Mouse (Mus musculus): ENCODE measurements around the gene Gkn2. TPM values are rescaled to one million over a fixed set of nuclear protein-coding genes. Genes with fewer than 3 reads are reported as not detected.

The Gkn2 gene
- polyA plus RNA-seq, 1 experiment from 2014 or later = not detected

DNA sequence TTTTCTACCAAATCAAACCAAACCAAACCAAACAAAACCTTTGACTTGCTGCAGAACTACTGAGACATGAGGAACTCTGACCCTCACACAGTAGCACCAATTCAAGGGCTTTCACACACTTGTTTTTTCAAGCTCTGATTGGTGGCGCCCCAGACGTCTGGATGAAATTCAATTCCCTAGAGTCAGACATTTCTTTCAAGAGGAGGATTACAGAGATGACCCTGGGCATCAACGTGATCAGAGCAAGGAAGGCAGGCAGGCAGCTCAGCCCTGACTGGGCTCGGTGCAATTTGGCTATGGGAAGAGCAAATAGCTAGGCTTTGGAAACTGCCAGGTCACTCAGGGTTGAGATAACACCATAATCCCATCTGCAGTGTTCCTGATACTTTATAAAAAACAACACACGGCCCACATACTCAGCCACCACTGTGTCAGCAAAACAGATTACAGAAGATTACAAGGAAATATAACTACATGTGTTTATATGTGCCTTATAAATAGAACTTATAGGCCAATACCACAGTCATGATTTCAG, 16.4 kb downstream of the Gkn2 start:
- no peak for ATAC-seq (replicated peaks; ENCODE audit: insufficient number of reproducible peaks, low FRiP score, low TSS enrichment)
- Histone ChIP-seq H3K36me3 (ENCODE audit: control insufficient read depth, insufficient read depth, low read length) (no peaks in the 10 kb centered on the region), H3K9me3 (replicated peaks; ENCODE audit: control insufficient read depth, low read length) (no peaks in the 10 kb centered on the region), H3K9ac (ENCODE audit: low read depth, low read length) (no peak overlapping the region), H3K27me3 (ENCODE audit: control insufficient read depth, insufficient read depth, low read length) (peaks cover 33% of the 10 kb centered on the region), H3K4me3 (ENCODE audit: low read depth, low read length) (no peak overlapping the region), H3K4me1 (ENCODE audit: control insufficient read depth, insufficient read depth, low read length) (0 out of 2 replicates have a peak, but pooled peaks cover 3% of the 10 kb centered on the region), H3K27ac (ENCODE audit: low read depth, low read length) (no peak overlapping the region), H3K4me2 (no peak overlapping the region)
- WGBS (ENCODE audit: insufficient replicate concordance) = 23% methylated on average over 5 of the region's 5 CpGs

DNA sequence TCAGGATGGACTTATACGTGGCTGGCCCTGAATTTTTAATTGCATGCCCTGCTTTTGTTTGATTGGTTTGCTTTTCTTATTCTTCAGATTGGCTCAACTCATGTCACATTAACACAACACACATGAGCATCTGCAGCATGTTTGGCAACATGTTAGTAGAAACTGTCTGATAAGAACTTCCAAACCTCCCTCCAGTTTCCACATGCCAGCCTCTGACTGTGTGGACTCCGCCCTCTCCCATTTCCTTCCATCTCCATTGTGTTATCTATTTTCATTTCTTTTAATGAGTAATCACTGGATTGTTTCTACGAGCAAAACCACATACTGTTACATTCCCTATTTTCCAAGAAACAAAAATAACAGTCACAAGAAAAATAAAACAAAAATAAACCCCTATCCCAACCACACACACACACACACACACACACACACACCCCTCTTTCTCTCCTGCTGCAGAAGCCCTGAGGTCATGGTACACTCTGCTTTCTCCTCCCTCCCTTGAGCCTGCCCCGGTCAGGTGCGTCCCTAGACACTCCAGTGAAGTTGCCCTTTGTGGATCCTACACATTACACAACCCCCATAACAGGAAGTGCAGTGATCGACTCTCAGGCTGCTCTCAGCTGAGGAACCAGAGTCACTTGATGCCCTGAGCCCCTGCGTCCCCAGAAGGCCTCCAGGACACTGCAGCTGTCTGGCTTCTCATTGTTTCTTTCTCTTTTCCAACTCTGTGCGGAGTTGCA, 20.5 kb downstream of the Gkn2 start:
- WGBS (ENCODE audit: insufficient replicate concordance) = 63% methylated on average over 8 of the region's 8 CpGs

DNA sequence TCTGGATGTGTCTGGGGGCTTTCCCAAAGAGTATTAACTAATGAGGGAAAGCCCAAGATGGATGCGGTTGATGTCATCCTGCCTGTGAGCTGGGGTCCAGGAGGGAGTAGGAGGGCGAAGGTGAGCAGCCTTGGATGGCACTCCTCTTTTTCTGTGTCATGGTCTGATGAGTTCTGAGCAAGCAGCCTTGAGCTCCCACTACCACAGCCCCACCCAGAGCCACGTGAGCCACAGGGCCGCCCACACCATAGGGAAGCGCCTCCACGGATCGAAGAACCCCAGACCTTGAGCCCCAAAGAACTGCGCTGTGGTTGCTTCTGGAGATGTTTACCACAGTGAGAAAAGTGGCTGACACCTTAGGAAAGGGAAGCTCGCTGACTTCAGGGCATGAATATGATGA, 21.6 kb downstream of the Gkn2 start:
- peaks cover 16% of the 10 kb centered on the region for H3K27me3 ChIP-seq (ENCODE audit: control insufficient read depth, insufficient read depth, low read length)
- ATAC-seq (replicated peaks; ENCODE audit: insufficient number of reproducible peaks, low FRiP score, low TSS enrichment) = no peak
- H3K27ac ChIP-seq (ENCODE audit: low read depth, low read length) = no peak overlapping the region
- H3K36me3 ChIP-seq (ENCODE audit: control insufficient read depth, insufficient read depth, low read length) = no peaks in the 10 kb centered on the region
- no peak overlapping the region for H3K9ac ChIP-seq (ENCODE audit: low read depth, low read length)
- no peak overlapping the region for H3K4me3 ChIP-seq (ENCODE audit: low read depth, low read length)
- no peaks in the 10 kb centered on the region for H3K9me3 ChIP-seq (replicated peaks; ENCODE audit: control insufficient read depth, low read length)
- H3K4me2 ChIP-seq = peak overlapping the region; percentile 29; the same call in 1 of the 2 replicates
- 75% methylated on average over 9 of the region's 9 CpGs for WGBS (ENCODE audit: insufficient replicate concordance)
- peaks cover 8% of the 10 kb centered on the region for H3K4me1 ChIP-seq (ENCODE audit: control insufficient read depth, insufficient read depth, low read length)

More for the DNA sequence above, 20.5 kb downstream of the Gkn2 start:
- H3K4me1 ChIP-seq (ENCODE audit: control insufficient read depth, insufficient read depth, low read length) = peaks cover 6% of the 10 kb centered on the region
- H3K9me3 ChIP-seq (replicated peaks; ENCODE audit: control insufficient read depth, low read length) = no peaks in the 10 kb centered on the region
- no peaks in the 10 kb centered on the region for H3K36me3 ChIP-seq (ENCODE audit: control insufficient read depth, insufficient read depth, low read length)
- no peak overlapping the region for H3K9ac ChIP-seq (ENCODE audit: low read depth, low read length)
- ATAC-seq (replicated peaks; ENCODE audit: insufficient number of reproducible peaks, low FRiP score, low TSS enrichment) = no peak
- peaks cover 16% of the 10 kb centered on the region for H3K27me3 ChIP-seq (ENCODE audit: control insufficient read depth, insufficient read depth, low read length)
- no peak overlapping the region for H3K27ac ChIP-seq (ENCODE audit: low read depth, low read length)
- no peak overlapping the region for H3K4me3 ChIP-seq (ENCODE audit: low read depth, low read length)
- no peak overlapping the region for H3K4me2 ChIP-seq

DNA sequence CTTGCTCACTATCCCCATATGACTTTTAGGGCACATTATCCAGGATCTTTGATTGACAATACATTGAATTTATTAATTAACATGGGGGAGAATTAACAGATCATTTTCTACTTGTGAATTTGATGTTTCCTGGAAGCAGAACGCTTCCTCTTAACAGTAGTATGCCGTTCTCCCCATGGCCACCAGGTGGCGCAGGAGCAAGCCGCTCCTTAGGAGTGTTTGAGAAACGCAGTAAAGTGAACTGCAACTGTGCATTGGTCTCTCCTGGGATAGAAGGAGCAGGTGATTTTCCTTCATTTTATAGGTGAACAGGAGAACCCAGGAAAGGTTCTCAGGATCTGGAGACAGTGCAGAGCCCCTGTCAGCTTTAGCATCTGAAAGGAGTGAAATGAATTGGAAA, 26.0 kb downstream of the Gkn2 start:
- Histone ChIP-seq H3K4me3 (ENCODE audit: low read depth, low read length) (no peak overlapping the region), H3K9ac (ENCODE audit: low read depth, low read length) (no peak overlapping the region), H3K27ac (ENCODE audit: low read depth, low read length) (no peak overlapping the region), H3K4me1 (ENCODE audit: control insufficient read depth, insufficient read depth, low read length) (peaks cover 29% of the 10 kb centered on the region), H3K4me2 (no peak overlapping the region), H3K9me3 (replicated peaks; ENCODE audit: control insufficient read depth, low read length) (no peaks in the 10 kb centered on the region), H3K27me3 (ENCODE audit: control insufficient read depth, insufficient read depth, low read length) (peaks cover 5% of the 10 kb centered on the region; the same call in 1 of the 2 replicates), H3K36me3 (ENCODE audit: control insufficient read depth, insufficient read depth, low read length) (no peaks in the 10 kb centered on the region)
- WGBS (ENCODE audit: insufficient replicate concordance) = 3% methylated on average over 5 of the region's 5 CpGs
- ATAC-seq (replicated peaks; ENCODE audit: insufficient number of reproducible peaks, low FRiP score, low TSS enrichment) = no peak

DNA sequence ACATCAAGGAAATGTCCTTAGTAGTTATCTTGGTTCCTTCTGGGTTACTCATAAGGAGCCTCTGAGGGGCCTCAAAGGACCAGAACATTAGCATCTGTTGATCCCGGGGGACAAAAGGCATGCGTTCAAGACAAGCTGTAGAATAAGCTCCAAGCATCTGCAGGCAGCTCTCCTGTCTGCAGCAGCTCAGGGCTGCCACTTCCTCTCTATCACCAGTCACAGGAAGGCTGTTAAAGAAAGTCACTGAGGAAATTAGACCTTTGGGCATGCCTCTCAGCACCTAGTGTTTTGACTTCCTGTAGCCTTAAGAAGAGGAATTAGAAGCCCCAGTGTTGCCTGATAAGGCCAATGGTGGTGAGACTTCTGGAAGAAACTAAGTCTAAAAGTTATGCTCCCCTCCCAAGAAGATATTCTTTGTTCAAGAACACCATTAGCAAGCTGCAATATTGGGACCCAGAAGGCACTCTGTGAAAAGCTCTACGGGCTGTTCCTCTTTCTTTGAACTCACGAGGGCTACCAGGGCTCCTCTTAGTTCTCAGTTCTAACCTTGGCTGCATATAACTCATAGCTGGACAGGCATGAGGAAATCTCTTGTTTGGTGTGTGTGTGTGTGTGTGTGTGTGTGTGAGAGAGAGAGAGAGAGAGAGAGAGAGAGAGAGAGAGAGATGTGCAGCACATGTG, 26.9 kb downstream of the Gkn2 start:
- no peak for ATAC-seq (replicated peaks; ENCODE audit: insufficient number of reproducible peaks, low FRiP score, low TSS enrichment)
- Histone ChIP-seq H3K27ac (ENCODE audit: low read depth, low read length) (no peak overlapping the region), H3K9ac (ENCODE audit: low read depth, low read length) (no peak overlapping the region), H3K36me3 (ENCODE audit: control insufficient read depth, insufficient read depth, low read length) (no peaks in the 10 kb centered on the region), H3K27me3 (ENCODE audit: control insufficient read depth, insufficient read depth, low read length) (peaks cover 5% of the 10 kb centered on the region; the same call in 1 of the 2 replicates), H3K9me3 (replicated peaks; ENCODE audit: control insufficient read depth, low read length) (no peaks in the 10 kb centered on the region), H3K4me1 (ENCODE audit: control insufficient read depth, insufficient read depth, low read length) (peaks cover 29% of the 10 kb centered on the region), H3K4me2 (no peak overlapping the region), H3K4me3 (ENCODE audit: low read depth, low read length) (no peak overlapping the region)
- WGBS (ENCODE audit: insufficient replicate concordance) = 36% methylated on average over 4 of the region's 4 CpGs

DNA sequence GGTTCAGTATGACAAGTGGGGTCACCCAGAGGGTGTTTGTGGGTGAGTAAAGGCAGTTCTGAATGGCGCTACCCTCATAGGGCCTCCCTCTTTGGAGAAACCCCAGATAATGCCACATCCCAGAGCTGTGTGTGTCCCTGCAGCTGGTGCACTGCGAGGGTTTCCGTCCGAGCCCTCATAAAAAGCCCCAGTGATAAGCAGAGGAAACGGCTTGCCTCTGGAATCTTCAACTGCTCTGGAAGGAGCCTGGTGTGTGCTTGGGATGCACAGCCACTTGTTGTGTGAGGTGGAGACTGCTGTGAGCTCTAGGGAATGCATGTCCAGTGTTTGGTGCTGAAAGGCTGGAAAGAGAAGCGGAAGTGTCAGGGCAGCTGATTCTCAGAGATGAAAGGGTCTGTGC, 28.3 kb downstream of the Gkn2 start:
- 23% methylated on average over 6 of the region's 6 CpGs for WGBS (ENCODE audit: insufficient replicate concordance)
- Histone ChIP-seq H3K36me3 (ENCODE audit: control insufficient read depth, insufficient read depth, low read length) (no peaks in the 10 kb centered on the region), H3K4me2 (peak overlapping the region; percentile 1; the same call in 1 of the 2 replicates), H3K27ac (ENCODE audit: low read depth, low read length) (0 out of 2 replicates have a peak overlapping the region, but pooled peaks have one; percentile 11), H3K9me3 (replicated peaks; ENCODE audit: control insufficient read depth, low read length) (no peaks in the 10 kb centered on the region), H3K4me3 (ENCODE audit: low read depth, low read length) (no peak overlapping the region), H3K27me3 (ENCODE audit: control insufficient read depth, insufficient read depth, low read length) (no peaks in the 10 kb centered on the region; the same call in 1 of the 2 replicates), H3K4me1 (ENCODE audit: control insufficient read depth, insufficient read depth, low read length) (peaks cover 25% of the 10 kb centered on the region), H3K9ac (ENCODE audit: low read depth, low read length) (no peak overlapping the region)
- ATAC-seq (replicated peaks; ENCODE audit: insufficient number of reproducible peaks, low FRiP score, low TSS enrichment) = peak; percentile 55; the same call in 1 of the 2 replicates

DNA sequence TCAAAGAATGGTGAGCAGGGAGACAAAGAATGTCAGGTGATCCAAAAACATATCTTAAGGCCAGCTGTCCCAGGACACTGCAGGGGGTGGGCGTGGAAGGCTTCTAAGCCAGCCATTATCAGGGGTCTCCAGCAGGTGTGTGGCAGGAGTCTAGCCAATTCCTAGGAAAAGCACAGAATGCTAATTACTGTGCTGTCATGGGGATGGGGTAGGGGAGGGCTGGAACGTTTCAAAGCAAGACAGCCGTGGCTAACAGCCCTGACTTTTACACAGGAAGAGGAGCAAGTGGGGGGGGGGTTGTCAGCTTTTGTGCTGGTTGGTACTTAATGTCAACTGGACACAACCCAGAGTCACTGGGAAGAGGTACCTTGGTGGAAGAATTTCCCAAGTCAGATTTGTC, 38.9 kb downstream of the Gkn2 start:
- no peak overlapping the region for H3K27ac ChIP-seq (ENCODE audit: low read depth, low read length)
- H3K4me3 ChIP-seq (ENCODE audit: low read depth, low read length) = no peak overlapping the region
- ATAC-seq (replicated peaks; ENCODE audit: insufficient number of reproducible peaks, low FRiP score, low TSS enrichment) = no peak
- no peaks in the 10 kb centered on the region for H3K27me3 ChIP-seq (ENCODE audit: control insufficient read depth, insufficient read depth, low read length)
- no peaks in the 10 kb centered on the region for H3K9me3 ChIP-seq (replicated peaks; ENCODE audit: control insufficient read depth, low read length)
- no peaks in the 10 kb centered on the region for H3K36me3 ChIP-seq (ENCODE audit: control insufficient read depth, insufficient read depth, low read length)
- no peaks in the 10 kb centered on the region for H3K4me1 ChIP-seq (ENCODE audit: control insufficient read depth, insufficient read depth, low read length)
- WGBS (ENCODE audit: insufficient replicate concordance) = 28% methylated on average over 3 of the region's 3 CpGs
- no peak overlapping the region for H3K4me2 ChIP-seq
- no peak overlapping the region for H3K9ac ChIP-seq (ENCODE audit: low read depth, low read length)

DNA sequence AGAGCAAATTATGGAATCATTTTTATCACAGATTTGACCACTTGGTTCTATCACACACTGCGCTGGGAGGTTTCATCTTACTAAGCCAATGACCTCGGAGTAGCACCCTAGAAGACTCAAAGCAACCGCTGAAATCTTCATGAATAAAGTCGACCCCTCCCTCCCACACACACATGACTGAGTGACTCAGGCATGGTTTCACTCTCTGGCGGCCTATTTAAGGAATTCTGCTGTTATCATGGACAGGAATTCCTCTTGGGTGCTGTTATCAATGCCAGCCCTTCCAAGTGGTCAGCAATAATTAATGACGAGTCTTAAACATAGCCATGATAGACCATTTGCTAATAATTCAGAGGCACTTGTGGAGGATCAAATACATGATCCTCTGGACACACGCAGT, 49.1 kb downstream of the Gkn2 start:
- H3K27ac ChIP-seq (ENCODE audit: low read depth, low read length) = no peak overlapping the region
- 27% methylated on average over 7 of the region's 7 CpGs for WGBS (ENCODE audit: insufficient replicate concordance)

More for the DNA sequence above, 49.1 kb downstream of the Gkn2 start:
- Histone ChIP-seq H3K4me1 (ENCODE audit: control insufficient read depth, insufficient read depth, low read length) (peaks cover 35% of the 10 kb centered on the region), H3K4me2 (peak overlapping the region; percentile 32; the same call in 1 of the 2 replicates), H3K36me3 (ENCODE audit: control insufficient read depth, insufficient read depth, low read length) (no peaks in the 10 kb centered on the region), H3K9ac (ENCODE audit: low read depth, low read length) (no peak overlapping the region), H3K4me3 (ENCODE audit: low read depth, low read length) (no peak overlapping the region), H3K27me3 (ENCODE audit: control insufficient read depth, insufficient read depth, low read length) (peaks cover 9% of the 10 kb centered on the region; the same call in 1 of the 2 replicates), H3K9me3 (replicated peaks; ENCODE audit: control insufficient read depth, low read length) (no peaks in the 10 kb centered on the region)
- ATAC-seq (replicated peaks; ENCODE audit: insufficient number of reproducible peaks, low FRiP score, low TSS enrichment) = no peak
